Mouse (Mus musculus): ENCODE measurements at regions not wholly inside any gene's neighbourhood (a gene's known extent, or its start where the extent isn't known, plus 50 kb on each side); places are given as distances from the start of the nearest gene placed in this dataset.

GRCm38 (mm10) chr11:39558287-39558686 lies 1136.7 kb downstream of the Mat2b start:
- TF ChIP-seq POU5F1 (IDR thresholded peaks at IDR 0.05; ENCODE audit: borderline replicate concordance, low read length) (no peak), NANOG (IDR thresholded peaks at IDR 0.05; ENCODE audit: borderline replicate concordance, low read length) (no peak), CTCF (conservative IDR thresholded peaks at IDR 0.05; ENCODE audit: low read length) (no peak)
- Histone ChIP-seq H3K4me3 (replicated peaks; ENCODE audit: low read length) (no peak overlapping the region), H3K36me3 (ENCODE audit: insufficient read depth, low read length) (no peaks in the 10 kb centered on the region), H3K27me3 (ENCODE audit: insufficient read depth, low read length) (no peaks in the 10 kb centered on the region), H3K9me3 (ENCODE audit: low read length) (no peaks in the 10 kb centered on the region), H3K4me1 (replicated peaks; ENCODE audit: low read depth, low read length) (no peaks in the 10 kb centered on the region)

GRCm38 (mm10) chr11:39550066-39550465 lies 1144.9 kb downstream of the Mat2b start:
- TF ChIP-seq NANOG (IDR thresholded peaks at IDR 0.05; ENCODE audit: borderline replicate concordance, low read length) (no peak), CTCF (conservative IDR thresholded peaks at IDR 0.05; ENCODE audit: low read length) (no peak), POU5F1 (IDR thresholded peaks at IDR 0.05; ENCODE audit: borderline replicate concordance, low read length) (no peak)
- no peak overlapping the region for H3K4me3 ChIP-seq (replicated peaks; ENCODE audit: low read length)
- H3K4me1 ChIP-seq (replicated peaks; ENCODE audit: low read depth, low read length) = no peaks in the 10 kb centered on the region
- H3K36me3 ChIP-seq (ENCODE audit: insufficient read depth, low read length) = no peaks in the 10 kb centered on the region
- no peaks in the 10 kb centered on the region for H3K9me3 ChIP-seq (ENCODE audit: low read length)
- no peaks in the 10 kb centered on the region for H3K27me3 ChIP-seq (ENCODE audit: insufficient read depth, low read length)

- H3K4me1 ChIP-seq (replicated peaks; ENCODE audit: low read depth, low read length) = no peaks in the 10 kb centered on the region
- H3K36me3 ChIP-seq (ENCODE audit: insufficient read depth, low read length) = no peaks in the 10 kb centered on the region
- no peak for TF ChIP-seq POU5F1 (IDR thresholded peaks at IDR 0.05; ENCODE audit: borderline replicate concordance, low read length)
- no peak for TF ChIP-seq CTCF (conservative IDR thresholded peaks at IDR 0.05; ENCODE audit: low read length)
- TF ChIP-seq NANOG (IDR thresholded peaks at IDR 0.05; ENCODE audit: borderline replicate concordance, low read length) = no peak
- H3K4me3 ChIP-seq (replicated peaks; ENCODE audit: low read length) = no peak overlapping the region
- H3K27me3 ChIP-seq (ENCODE audit: insufficient read depth, low read length) = no peaks in the 10 kb centered on the region
- no peaks in the 10 kb centered on the region for H3K9me3 ChIP-seq (ENCODE audit: low read length)
Observed at GRCm38 (mm10) chr11:39524866-39525649, 1169.9 kb downstream of the Mat2b start.

GRCm38 (mm10) chr11:39495253-39495652 lies 1199.8 kb downstream of the Mat2b start:
- no peak for TF ChIP-seq POU5F1 (IDR thresholded peaks at IDR 0.05; ENCODE audit: borderline replicate concordance, low read length)
- no peak for TF ChIP-seq NANOG (IDR thresholded peaks at IDR 0.05; ENCODE audit: borderline replicate concordance, low read length)
- TF ChIP-seq CTCF (conservative IDR thresholded peaks at IDR 0.05; ENCODE audit: low read length) = no peak
- H3K9me3 ChIP-seq (ENCODE audit: low read length) = peaks cover 3% of the 10 kb centered on the region; the same call in 1 of the 2 replicates

GRCm38 (mm10) chr11:39477136-39477535 lies 1217.9 kb downstream of the Mat2b start:
- Histone ChIP-seq H3K36me3 (ENCODE audit: insufficient read depth, low read length) (no peaks in the 10 kb centered on the region), H3K27me3 (ENCODE audit: insufficient read depth, low read length) (no peaks in the 10 kb centered on the region), H3K9me3 (ENCODE audit: low read length) (no peaks in the 10 kb centered on the region), H3K4me3 (replicated peaks; ENCODE audit: low read length) (no peak overlapping the region), H3K4me1 (replicated peaks; ENCODE audit: low read depth, low read length) (no peaks in the 10 kb centered on the region)
- TF ChIP-seq CTCF (conservative IDR thresholded peaks at IDR 0.05; ENCODE audit: low read length) (no peak), POU5F1 (IDR thresholded peaks at IDR 0.05; ENCODE audit: borderline replicate concordance, low read length) (no peak), NANOG (IDR thresholded peaks at IDR 0.05; ENCODE audit: borderline replicate concordance, low read length) (no peak)

More at GRCm38 (mm10) chr11:39495253-39495652, 1199.8 kb downstream of the Mat2b start:
- Histone ChIP-seq H3K27me3 (ENCODE audit: insufficient read depth, low read length) (no peaks in the 10 kb centered on the region), H3K4me1 (replicated peaks; ENCODE audit: low read depth, low read length) (no peaks in the 10 kb centered on the region), H3K4me3 (replicated peaks; ENCODE audit: low read length) (no peak overlapping the region), H3K36me3 (ENCODE audit: insufficient read depth, low read length) (no peaks in the 10 kb centered on the region)

- no peaks in the 10 kb centered on the region for H3K4me1 ChIP-seq (replicated peaks; ENCODE audit: low read depth, low read length)
- no peak overlapping the region for H3K4me3 ChIP-seq (replicated peaks; ENCODE audit: low read length)
- H3K27me3 ChIP-seq (ENCODE audit: insufficient read depth, low read length) = no peaks in the 10 kb centered on the region
- H3K36me3 ChIP-seq (ENCODE audit: insufficient read depth, low read length) = no peaks in the 10 kb centered on the region
- H3K9me3 ChIP-seq (ENCODE audit: low read length) = no peaks in the 10 kb centered on the region
- TF ChIP-seq POU5F1 (IDR thresholded peaks at IDR 0.05; ENCODE audit: borderline replicate concordance, low read length) (no peak), CTCF (conservative IDR thresholded peaks at IDR 0.05; ENCODE audit: low read length) (no peak), NANOG (IDR thresholded peaks at IDR 0.05; ENCODE audit: borderline replicate concordance, low read length) (no peak)
Observed at GRCm38 (mm10) chr11:39453329-39453952, 1241.6 kb downstream of the Mat2b start.

- TF ChIP-seq NANOG (IDR thresholded peaks at IDR 0.05; ENCODE audit: borderline replicate concordance, low read length) (no peak), POU5F1 (IDR thresholded peaks at IDR 0.05; ENCODE audit: borderline replicate concordance, low read length) (no peak), CTCF (conservative IDR thresholded peaks at IDR 0.05; ENCODE audit: low read length) (no peak)
- Histone ChIP-seq H3K36me3 (ENCODE audit: insufficient read depth, low read length) (no peaks in the 10 kb centered on the region), H3K4me1 (replicated peaks; ENCODE audit: low read depth, low read length) (no peaks in the 10 kb centered on the region), H3K27me3 (ENCODE audit: insufficient read depth, low read length) (no peaks in the 10 kb centered on the region), H3K4me3 (replicated peaks; ENCODE audit: low read length) (no peak overlapping the region), H3K9me3 (ENCODE audit: low read length) (no peaks in the 10 kb centered on the region)
Observed at GRCm38 (mm10) chr11:39446374-39446773, 1248.6 kb downstream of the Mat2b start.

- TF ChIP-seq CTCF (conservative IDR thresholded peaks at IDR 0.05; ENCODE audit: low read length) = no peak
- no peak for TF ChIP-seq NANOG (IDR thresholded peaks at IDR 0.05; ENCODE audit: borderline replicate concordance, low read length)
- TF ChIP-seq POU5F1 (IDR thresholded peaks at IDR 0.05; ENCODE audit: borderline replicate concordance, low read length) = no peak
- Histone ChIP-seq H3K4me1 (replicated peaks; ENCODE audit: low read depth, low read length) (no peaks in the 10 kb centered on the region), H3K9me3 (ENCODE audit: low read length) (no peaks in the 10 kb centered on the region), H3K36me3 (ENCODE audit: insufficient read depth, low read length) (no peaks in the 10 kb centered on the region), H3K27me3 (ENCODE audit: insufficient read depth, low read length) (no peaks in the 10 kb centered on the region), H3K4me3 (replicated peaks; ENCODE audit: low read length) (no peak overlapping the region)
Observed at GRCm38 (mm10) chr11:39411691-39412090, 1283.3 kb downstream of the Mat2b start.
